Mouse (Mus musculus): ENCODE measurements around the gene Mrto4.
A peak's percentile ranks its signal among the peaks of the same experiment; 100 is the strongest.
"Not testable (repeated sequence)": the region's sequence is repeated elsewhere in the genome, so short reads cannot be mapped to it uniquely, and the experiment has no call there.

Gene Mrto4

DNA sequence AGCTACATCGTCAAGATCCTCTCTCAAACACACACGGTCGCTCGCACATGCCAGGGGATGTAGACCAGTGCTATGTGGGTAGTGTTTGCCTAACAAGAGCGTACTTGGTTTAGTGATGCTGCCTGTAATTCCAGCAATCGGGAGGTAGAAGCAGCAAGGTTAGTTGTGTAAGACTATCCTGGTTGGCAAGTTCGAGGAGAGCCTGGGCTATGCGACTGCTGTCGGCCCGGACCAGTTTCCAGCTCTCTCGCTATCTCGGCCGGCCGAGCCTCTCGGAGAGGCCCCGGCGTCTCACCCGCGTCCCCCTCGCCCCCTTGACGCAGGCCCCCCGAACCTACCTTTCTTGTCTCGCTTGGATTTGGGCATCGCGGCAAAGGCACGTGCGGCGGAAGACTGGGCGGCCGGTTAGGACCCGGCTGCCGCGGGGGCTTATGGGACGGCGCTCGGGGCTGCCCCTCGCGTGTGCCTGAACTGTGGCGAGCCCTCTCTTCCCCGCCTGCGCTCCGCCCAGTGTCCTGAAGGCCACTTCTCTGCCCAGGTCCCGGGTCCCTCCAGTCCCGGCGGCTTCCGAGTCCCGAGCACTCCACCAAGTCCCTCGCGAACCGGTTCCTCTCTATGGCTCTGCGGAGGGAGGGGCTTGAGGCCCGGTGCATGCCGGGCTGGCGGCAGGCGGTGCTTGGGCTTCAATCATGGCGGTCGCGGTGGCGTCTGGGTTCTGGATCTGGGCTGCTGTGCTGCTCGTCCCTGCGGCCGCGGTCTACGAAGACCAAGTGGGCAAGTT, at the start of gene Mrto4, which contains the start of the genes Emc1 and Ubr4:
TSS of gene Mrto4 (minus strand) at position 646 of the 781 bp plus-strand sequence.
TSS of gene Emc1 (plus strand) at position 657 of the 781 bp plus-strand sequence.
TSS of gene Ubr4 (plus strand) at position 679 of the 781 bp plus-strand sequence.
- DNase-seq (ENCODE audit: low read depth in 2 of 2, low spot score in 2 of 2): peak; percentile 76 to 78

DNA sequence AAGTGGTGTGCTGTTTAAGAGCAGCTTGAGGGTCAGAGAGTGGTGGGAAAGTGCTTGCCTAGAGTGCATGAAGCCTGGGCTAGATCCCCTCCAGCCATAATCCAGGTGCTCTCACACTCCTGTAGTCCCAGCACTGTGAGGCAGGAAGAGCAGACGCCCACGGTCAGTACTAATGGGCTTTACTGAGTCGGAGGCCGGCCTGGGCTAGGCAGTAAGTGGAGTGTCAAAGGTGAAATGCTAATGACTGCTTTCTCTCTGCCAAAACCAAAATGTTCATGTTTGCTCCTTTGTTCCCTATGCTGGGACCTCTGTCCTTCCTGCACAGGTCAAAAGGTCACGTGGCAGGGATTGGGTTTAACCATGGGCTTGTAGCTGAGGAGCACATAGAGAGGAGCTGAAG, 48.1 kb upstream of the Mrto4 start:
- DNase-seq (ENCODE audit: low read depth in 2 of 2, low spot score in 2 of 2): no peak

DNA sequence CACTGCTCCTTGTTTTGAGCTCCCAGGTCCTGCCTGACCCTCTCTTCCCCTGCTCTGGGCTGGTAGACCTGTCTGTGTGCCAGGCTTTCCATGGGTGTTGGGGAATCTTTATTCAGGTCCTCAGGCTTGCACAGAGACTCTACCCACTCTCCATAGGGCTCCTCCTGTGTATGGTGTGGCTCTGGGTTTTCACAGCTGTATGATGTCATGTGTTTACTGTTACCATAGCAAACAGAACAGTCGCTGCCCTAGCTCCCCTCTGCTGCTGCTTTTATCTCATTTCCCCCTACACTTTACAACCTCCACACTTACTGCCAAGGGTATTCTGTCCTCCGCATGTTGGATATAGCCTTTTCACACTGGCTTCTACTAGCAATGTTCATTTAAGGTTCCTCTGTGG, 43.1 kb upstream of the Mrto4 start:
- no peak for DNase-seq (ENCODE audit: low read depth in 2 of 2, low spot score in 2 of 2)

DNA sequence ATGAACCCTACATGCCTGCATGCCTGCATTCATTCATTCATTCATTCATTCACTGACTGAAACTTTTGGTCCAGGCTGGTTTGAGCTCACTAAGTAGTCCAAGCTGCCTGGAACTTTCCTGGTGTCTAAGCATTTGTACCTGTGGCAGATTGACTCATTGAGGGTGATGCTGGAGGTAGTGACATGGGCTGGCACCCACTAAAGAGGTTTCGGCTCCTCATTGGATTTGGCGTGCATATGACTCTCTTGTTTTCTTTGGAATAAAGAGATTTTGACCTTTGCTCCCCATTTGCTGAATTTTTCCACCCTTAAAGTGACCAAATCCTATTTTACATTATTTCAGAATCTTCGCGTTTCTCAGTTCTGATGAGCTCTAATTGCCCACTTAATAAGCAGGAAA, 37.2 kb upstream of the Mrto4 start:
- no peak for DNase-seq (ENCODE audit: low read depth in 2 of 2, low spot score in 2 of 2)

DNA sequence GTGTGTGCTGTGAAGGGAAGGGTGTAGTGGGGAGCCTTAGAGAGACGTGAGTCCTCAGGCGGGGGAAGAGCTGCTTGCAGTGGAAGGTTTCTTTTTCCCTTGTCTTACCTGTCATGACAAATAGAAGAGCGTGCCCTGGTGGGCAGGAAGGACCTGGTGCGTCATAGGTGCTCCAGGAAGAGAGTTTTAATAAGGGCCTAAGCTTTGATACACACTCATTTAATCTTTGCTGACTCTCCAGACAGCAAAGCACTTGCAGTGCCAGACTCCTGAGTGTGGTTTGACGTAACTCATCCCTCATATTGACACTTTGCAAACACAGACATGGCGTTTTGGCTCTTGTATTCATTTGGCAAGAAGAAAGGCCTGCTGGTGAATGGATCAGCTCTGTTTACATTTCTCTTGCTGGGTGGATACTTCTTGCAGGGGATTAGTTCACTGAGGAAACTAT, 34.5 kb upstream of the Mrto4 start:
- DNase-seq (ENCODE audit: low read depth in 2 of 2, low spot score in 2 of 2): no peak

DNA sequence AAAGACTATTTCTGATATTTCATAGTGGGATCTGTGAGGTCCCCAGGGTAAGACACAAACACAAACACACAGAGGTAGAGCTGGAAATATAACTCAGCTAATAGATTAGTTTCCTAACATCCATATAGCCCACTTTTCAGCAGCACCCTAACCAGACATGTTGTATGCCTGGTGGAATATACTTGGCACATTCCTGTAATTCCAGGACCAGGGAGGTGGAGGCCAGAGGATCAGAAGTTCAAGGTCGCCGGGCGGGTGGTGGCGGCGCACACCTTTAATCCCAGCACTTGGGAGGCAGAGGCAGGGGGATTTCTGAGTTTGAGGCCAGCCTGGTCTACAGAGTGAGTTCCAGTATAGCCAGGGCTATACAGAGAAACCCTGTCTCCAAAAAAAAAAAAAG, 33.5 kb upstream of the Mrto4 start:
- not testable (repeated sequence) for DNase-seq (ENCODE audit: low read depth in 2 of 2, low spot score in 2 of 2)

DNA sequence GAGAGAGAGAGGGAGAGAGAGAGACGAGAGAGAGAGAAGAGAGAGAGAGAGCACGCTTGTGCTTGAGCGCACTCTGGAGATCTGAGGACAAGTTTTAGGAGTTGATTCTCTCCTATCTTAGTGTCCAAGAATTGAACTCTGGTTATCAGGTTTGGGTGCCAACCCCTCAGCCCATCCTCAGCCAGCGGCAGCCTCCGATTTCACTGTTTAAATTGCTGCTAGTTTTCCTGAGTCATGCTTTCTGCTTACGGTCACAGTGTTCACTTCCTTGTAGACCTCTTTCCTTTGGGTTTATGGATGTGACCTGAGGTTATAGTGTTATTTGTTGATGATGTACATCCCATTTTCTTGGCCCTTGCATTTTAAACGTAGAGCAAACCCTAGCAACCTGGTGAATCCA, 29.9 kb upstream of the Mrto4 start:
- DNase-seq (ENCODE audit: low read depth in 2 of 2, low spot score in 2 of 2): no peak

DNA sequence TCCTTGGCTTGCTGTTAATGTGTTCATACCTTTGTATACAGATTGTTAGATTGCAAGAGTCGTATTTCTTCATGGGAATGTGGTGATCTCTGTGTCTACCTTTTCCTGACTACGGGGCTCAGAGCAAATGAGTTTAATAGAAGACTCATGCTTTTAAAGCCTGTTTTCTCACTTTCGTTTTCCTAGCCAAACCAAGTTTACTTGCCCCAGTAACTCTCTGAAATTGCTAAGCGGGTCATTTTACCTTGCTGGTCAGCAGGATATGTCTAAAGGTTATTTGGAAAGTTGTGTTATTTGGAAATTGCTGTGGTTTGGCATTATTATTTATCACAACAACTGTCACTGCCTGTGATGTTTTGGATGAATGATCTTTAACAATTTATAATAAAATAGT, 29.1 kb upstream of the Mrto4 start:
- no peak for DNase-seq (ENCODE audit: low read depth in 2 of 2, low spot score in 2 of 2)

DNA sequence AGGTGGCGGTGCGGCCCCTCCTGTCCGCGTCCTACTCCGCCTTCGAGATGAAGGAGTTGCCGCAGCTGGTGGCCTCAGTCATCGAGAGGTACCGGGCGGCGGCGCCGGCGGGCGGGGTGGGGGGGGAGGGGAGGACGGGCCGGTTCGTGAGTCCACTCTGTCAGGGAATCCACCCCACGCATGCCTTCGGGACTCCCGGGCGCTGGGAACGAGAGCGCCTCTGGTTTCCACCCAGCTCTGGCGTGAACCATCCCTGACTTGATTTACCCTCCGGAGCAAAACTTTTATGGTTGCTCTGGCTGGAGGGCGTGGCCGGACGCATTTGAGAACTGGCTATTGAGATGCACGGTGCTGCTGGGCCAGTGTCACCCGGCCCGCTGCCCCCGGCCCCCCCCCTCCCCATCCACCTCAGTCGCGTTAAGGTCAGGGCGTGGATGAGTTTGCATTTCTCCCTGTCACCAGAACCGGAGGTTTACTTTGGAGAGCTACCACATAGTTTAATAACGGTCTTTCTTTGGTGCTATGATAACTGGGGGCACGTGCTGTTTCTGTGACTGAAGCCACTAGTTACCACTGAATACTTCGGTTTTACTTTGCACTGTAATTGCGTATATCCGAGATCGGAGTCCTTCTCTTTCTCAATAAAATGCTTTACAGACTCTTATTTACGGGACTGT, 28.5 kb upstream of the Mrto4 start:
- DNase-seq (ENCODE audit: low read depth in 2 of 2, low spot score in 2 of 2): peak in 1 of 2 experiments; percentile 5

DNA sequence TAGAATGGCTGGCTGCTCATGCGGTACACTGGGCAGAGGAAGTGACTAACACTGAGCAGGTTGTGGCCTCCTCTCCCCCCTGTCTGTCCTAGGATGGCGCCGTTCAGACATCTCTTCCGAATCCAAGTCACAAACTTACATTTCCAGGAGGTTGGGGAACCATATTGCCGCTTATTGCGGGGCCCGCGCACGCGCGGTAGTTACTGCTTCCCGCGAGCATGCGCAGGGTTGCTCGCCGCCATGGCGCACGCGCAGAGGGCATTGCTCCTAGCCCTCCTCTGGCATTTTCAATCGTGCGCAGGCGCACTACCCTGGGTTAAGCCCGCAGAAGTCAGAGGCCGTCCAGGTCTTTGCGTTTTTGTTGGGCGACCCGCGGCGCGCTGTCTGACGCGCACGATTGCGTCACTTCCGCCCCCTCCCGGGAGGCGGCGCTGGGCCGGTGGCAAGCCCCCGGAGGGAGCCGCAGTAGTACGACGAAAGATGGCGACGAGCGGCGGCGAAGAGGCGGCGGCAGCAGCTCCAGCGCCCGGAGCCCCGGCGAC, 27.9 kb upstream of the Mrto4 start:
- DNase-seq (ENCODE audit: low read depth in 2 of 2, low spot score in 2 of 2): peak; percentile 99 to 100

DNA sequence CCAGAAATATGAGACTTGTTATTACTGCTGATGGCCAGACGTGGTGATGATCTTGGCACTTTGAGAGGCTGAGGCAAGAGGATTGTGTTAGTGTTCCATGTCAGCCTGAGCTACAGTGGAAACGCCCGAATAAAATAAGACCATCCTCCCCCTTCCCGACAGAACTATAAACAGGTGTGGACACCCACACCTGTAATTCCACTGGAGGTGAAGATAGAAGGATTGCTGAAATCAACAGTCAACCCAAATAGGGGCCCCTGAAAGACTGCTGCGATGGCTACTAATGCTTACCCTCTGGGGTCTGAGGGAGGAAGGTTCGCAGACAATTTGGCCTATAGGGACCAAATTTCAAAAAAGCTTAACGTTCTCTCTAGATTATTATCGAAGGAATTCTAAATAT, 27.3 kb upstream of the Mrto4 start:
- DNase-seq (ENCODE audit: low read depth in 2 of 2, low spot score in 2 of 2): no peak

DNA sequence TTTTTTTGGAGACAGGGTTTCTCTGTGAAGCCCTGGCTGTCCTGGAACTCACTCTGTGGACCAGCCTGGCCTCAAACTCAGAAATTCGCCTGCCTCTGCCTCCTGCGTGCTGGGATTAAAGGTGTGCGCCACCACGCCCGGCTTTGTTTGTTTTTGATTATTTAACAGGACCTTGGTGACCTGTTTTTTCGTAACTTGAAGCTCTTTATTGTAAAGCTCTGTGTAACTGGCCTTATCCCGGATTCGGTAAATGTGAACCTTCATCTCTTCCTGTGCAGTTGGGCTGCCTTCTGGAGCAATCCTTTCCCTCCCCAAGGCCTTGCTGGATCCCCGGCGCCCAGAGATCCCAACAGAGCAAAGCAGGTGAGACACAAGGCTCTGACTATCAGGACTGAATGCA, 21.2 kb upstream of the Mrto4 start:
- no peak for DNase-seq (ENCODE audit: low read depth in 2 of 2, low spot score in 2 of 2)

DNA sequence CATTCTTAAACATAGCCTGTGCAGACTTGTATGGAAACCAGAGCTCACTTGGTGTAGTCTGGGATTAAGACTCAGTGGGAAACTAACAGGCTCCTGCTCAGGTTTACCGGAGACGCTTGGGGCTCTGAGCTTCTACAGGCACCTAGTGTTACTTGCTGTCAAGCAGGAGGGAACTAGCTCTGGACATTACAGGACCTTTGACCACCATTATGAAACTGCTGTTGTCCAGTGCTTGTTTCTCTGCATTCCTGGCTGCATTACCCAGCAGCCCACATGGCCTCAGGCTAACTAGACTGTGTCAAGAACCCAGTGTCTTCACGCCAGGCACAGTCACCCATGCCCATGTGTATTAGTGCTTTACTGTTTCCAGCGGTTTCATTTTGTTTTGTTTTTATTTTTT, 20.8 kb upstream of the Mrto4 start:
- no peak for DNase-seq (ENCODE audit: low read depth in 2 of 2, low spot score in 2 of 2)

DNA sequence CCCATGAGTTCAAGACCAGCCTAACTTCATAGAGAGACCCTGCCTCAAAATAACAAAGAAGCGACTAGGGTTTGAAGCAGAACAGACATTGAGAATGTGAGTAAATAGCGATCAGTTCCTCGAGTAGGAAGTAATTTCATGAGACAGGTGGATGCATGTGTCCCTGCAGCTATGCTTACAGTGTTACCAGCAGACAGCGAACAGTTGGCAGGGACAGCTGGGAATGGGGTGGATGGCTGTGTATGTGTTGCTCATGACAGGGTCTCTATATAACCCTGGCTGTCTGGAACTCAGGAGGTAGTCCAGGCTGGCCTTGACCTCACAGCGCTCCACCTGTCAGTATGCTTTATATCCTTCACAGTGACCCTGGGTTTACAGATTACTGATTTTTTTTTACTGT, 15.7 kb upstream of the Mrto4 start:
- no peak for DNase-seq (ENCODE audit: low read depth in 2 of 2, low spot score in 2 of 2)

DNA sequence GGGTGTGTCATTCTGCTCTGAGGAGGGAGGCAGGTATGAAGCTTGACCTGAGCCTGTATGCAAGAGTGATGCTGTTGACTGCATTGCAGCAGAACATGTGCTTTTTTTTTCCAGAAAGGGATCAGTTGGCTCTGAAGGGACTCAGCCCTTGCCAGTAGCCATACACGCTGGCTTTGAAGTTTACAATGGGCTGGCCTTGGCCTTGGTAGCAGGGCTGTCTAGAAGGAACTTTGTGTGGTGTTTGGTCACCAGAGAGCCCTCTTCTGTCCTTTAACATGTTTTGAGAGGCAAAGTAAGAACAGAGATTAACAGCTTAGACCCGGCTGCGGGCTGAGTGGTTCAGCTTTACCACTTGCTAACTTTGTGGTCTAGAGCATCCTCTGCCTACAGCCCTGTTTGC, 15.0 kb upstream of the Mrto4 start:
- no peak for DNase-seq (ENCODE audit: low read depth in 2 of 2, low spot score in 2 of 2)

DNA sequence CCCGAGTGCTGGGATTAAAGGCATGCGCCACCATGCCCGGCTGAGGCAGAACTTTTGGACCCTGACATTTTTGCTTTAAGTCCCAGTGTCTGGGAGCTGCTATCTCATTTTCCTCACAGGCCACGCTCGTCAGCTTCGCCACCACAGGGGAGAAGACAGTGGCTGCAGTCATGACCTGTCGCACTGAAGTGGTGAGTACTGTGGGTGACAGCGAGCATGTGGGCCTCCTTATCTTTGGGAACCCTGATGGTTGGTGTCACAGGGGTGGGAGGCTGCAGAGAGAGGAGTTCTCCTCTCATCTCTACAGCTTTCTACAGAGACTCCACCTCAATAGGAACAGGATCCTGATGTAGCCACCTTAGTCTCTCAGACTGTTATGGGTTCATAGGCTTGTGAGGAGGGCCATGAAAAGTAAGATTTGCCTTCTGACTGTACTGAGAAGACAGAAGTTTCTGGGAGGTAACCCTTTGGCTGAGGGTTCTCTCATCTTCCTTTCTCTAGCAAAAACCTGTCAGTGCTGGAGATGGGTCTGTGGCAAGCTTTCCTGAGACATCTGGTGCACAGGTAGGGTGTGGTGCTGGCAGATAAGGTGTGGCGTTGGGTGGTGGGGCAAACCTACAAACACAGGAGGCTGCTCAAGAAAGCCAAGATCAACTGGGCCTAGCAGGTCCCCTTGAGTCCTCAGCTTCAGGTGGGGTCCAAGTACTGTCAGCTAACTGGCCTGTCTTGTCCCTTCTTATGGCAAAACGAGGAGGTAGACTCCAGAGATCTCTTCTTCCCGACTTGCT, 8.6 kb upstream of the Mrto4 start:
- no peak for DNase-seq (ENCODE audit: low read depth in 2 of 2, low spot score in 2 of 2)

DNA sequence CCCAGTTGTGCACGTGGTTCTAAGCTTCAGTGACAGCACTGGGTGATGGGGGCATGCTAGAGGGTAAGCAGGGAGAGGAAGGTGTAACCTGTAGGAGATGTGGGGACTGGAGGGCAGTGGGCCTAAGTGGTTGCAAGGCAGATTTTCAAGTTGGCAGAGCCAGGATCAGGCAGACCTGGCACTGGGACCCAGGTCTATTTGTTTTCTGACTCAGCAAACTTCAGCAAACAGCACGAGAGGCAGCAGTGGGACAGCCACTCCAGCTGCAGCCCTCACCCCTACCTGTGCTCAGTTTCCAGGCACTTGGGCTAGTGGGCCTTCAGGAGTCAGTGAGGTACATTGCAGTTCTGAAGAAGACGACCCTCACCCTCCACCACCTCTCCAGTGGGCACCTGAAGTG, 4.8 kb upstream of the Mrto4 start:
- no peak for DNase-seq (ENCODE audit: low read depth in 2 of 2, low spot score in 2 of 2)

DNA sequence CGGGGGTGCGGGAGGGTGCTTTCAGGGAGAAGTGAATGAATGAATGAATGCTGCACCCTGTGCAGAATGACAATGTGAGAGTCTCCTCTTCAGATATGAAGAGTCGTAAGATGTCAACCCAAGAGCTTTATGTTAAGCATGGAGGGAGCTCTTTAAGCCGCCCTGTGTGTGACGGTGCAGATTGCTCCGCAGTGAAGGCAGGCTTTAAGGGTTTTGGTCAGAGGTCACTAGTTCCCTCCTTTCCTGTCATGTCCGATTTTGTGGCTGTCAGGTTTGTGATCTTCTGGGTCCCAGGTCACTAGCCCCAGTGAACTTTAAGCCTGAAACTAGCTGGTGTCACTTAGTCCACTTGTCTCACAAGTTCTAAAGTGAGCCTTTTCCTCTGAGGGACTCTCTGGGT, 456 bp upstream of the Mrto4 start:
- DNase-seq (ENCODE audit: low read depth in 2 of 2, low spot score in 2 of 2): no peak

DNA sequence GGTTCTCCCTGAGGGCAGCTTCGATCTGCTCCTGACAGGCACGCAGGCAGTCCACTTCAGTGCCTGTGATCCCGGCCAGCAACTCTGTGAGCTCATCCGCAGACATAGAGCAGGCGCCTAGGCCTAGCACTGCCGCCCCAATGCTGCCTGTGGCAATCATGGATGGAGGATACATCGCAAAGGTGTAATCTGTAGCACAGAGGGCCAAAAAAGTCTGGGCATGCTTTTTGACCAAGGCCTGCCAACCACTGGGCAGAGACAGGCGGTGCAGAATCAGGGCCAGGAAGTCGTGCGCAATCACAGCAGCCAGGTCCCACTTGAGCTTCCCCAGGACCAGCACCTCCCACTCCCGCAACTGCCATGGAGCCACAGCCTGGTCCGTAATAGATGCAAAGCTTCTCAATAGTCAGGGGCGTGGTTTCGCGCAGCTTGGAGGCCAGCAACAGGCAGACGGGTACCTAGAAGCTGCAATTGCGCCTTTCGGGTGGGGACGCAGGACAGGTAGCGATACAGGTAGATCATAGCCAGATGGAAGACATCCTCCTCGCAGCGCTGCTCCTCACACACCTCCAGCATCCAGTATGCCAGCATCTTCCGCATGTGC, 6.9 kb downstream of the Mrto4 start:
- DNase-seq (ENCODE audit: low read depth in 2 of 2, low spot score in 2 of 2): no peak

DNA sequence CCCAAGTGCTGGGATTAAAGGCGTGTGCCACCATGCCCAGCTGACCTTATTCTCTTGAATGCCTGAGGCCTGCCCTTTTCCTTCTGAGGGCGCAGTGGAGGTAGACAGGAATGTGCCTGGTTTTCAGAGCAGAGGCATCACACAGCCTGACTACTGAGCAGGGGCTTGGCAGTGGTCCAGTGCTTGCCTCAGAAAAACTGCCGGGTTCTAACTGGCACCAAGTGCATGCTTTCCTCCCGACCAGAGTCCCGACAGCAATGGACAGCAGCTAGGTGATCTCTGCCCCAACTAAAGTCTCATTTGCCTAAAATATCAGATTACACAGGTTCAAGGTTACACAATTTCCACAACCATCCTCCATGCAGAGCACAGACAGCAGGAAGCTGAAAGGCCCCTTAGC, 8.7 kb downstream of the Mrto4 start:
- DNase-seq (ENCODE audit: low read depth in 2 of 2, low spot score in 2 of 2): no peak

All from CD8-positive naive resting alpha-beta T cell, adult 2 months (primary cell).